Mouse (Mus musculus) layer of hippocampus, adult 9-11 months (tissue): Measurements from ENCODE around the gene Nfe2l1.
"Not testable (repeated sequence)": the region's sequence is repeated elsewhere in the genome, so short reads cannot be mapped to it uniquely, and the experiment has no call there.

ENCODE experiments used
- DNase-seq: peaks from one replicate; pipeline ENCODE4 v3.0.0; 2022

Gene Nfe2l1

GRCm38 (mm10) chr11:96816494-96816893, 13.3 kb downstream of the Nfe2l1 start:
- DNase-seq: no peak

DNA sequence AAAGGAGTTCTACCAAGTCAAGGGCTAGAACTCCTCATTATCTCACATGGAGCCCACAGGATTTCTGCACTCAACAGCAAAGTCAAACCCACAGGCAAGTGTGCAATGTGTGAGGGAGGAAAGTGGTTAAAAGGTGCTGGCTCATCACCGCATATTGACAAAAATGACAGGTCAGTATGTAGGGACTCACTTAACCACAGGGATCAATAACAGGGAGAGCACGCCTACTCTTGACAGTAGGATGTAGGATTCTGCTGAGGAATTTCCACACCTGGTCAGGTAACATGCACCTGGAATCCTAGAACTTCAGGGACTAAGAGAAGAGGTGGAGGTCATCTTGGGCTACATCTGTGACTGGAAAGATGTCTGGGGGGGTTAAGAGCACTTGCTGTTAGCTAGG, 13.9 kb downstream of the Nfe2l1 start:
- DNase-seq: no peak

- no peak for DNase-seq
Measured at GRCm38 (mm10) chr11:96814443-96814842, 15.3 kb downstream of the Nfe2l1 start.

- DNase-seq: no peak
Measured at GRCm38 (mm10) chr11:96813920-96814319, 15.8 kb downstream of the Nfe2l1 start.

DNA sequence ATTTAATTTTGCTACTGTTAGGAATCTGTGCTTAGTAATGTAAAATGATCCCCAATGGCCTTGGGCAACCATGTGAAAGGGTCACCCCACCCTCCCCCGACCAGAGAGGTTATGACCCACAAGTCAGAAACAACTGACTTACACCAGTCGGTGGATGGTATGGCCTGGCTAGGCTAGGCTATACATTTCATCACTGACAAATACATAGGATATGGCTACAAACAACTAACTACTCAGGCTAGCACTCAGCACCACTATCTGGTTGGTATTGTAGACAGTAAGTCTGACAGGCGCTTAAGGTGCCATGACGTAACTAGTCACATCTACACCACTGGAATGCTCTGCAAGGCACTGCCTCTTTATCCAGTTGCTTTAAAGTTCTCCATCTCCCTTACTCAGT, 16.3 kb downstream of the Nfe2l1 start:
- DNase-seq: no peak

- not testable (repeated sequence) for DNase-seq
Measured at GRCm38 (mm10) chr11:96811188-96811587, 18.6 kb downstream of the Nfe2l1 start.

DNA sequence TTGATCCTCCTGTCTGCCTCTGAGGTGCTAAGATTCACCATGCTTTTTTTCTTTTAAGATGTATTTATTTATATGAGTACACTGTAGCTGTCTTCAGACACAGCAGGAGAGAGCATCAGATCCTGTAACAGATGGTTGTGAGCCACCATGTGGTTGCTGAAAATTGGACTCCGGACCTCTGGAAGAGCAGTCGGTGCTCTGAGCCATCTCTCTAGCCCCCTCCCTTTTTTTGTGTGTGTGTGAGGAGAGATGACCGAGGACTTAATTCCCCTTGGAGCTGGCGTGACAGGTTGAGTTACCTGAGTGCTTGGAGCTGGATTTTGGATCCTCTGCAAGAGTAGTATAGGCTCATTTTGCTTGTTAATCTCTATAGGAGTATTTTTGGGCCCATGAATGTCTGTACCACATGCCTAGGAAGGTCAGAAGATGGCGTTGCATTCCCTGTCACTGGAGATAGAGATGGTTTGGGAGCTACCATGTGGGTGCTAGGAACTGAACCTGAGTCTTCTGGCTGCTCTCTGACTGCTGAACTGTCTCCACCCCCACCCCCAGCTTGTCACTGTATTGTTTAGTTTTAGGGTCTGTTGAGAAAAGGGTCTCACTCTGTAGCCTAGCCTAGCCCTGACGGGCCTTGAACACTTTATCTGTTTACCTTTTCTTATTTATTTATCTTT, 20.1 kb downstream of the Nfe2l1 start:
- no peak for DNase-seq

DNA sequence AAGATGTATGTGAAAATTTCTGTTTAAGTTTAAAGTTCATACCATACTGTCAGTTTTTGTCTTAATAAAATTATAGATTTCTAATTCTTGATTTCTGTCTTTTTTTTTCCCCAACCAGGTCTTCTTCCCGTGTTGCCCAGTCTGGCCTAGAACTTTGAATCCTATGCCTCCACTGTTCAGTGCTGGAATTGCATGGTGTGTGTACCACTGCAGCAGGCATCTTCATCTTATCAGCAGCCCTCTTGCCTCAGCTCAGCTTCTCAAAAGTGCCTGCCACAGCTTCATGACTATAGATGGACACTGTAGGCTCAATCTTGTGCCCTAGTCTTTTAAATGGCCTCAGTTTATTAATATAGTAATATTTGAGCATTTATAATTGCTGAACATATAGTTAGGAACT, 21.7 kb downstream of the Nfe2l1 start:
- no peak for DNase-seq

DNA sequence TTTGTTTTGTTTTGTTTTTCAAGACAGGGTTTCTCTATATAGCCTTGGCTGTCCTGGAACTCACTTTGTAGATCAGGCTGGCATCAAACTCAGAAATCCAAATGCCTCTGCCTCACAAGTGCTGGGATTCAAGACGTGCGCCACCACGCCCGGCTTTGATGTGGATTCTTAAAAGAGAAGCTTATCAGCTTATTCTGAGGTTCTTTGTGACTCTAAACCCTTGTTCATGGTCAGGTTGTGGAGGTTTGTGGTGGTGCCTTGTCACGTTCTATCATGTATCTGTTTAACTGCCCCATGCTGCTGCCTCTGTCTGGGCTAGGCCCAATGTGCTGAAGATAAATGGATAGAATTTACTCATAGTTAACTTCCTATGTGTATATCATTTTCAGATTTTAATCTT, 24.2 kb downstream of the Nfe2l1 start:
- no peak for DNase-seq

DNA sequence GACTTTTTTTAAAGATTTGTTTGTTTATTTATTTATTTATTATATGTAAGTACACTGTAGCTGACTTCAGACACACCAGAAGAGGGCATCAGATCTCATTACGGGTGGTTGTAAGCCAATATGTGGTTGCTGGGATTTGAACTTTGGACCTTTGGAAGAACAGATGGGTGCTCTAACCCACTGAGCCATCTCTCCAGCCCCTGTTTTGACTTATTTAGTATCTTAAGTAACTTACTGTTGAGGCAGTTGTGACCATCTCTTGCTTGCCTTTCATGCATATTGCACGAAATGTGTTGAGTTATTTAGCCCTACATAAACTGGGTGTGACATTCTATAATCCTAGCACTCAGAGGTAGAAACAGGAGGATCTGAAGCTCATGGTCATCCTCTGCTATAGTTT, 30.3 kb downstream of the Nfe2l1 start:
- DNase-seq: no peak

- no peak for DNase-seq
Measured at GRCm38 (mm10) chr11:96796586-96796985, 33.2 kb downstream of the Nfe2l1 start.

GRCm38 (mm10) chr11:96796081-96796480, 33.7 kb downstream of the Nfe2l1 start:
- DNase-seq: no peak

GRCm38 (mm10) chr11:96795491-96795890, 34.3 kb downstream of the Nfe2l1 start:
- DNase-seq: no peak

DNA sequence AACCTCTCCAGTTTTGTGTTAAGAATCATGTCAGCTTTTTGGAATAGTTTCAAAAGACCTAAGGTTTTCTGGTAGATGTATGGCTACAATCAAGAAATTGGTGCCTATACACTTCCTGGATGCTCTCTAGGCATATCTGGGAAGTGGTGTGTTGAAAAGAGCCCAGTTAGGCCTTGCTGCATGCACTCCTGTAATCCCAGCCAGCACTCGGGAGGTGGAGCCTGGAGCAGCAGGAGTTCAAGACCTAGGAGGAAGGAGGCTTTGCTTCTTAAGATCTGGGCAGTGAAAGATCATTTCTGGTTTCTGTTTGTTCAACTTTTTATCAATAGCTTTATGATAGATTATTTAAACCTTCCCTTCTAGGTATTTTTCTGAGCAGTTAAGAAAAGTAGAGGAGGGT, 39.1 kb downstream of the Nfe2l1 start:
- no peak for DNase-seq

DNA sequence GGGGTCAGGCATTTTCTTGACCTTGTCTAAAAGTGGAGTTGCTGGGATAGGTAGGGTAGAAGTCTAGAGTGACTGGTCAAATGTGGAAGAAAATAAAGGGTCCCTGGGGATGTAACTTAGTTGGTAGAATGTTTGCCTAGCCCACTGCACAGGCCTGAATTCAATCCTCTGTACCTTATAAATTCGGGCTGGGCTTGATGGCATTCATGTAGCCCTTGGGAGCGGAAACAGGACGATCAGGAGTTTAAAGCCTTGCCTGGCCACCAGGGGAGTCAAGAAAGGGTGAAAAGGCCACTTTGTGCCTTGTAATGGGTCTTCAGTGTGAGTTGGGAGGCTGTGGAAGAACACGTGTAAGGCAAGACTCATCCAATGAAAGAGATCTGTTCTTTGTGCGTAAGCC, 39.8 kb downstream of the Nfe2l1 start:
- no peak for DNase-seq

- DNase-seq: peak; percentile 91
Measured at GRCm38 (mm10) chr11:96788871-96789795, 40.6 kb downstream of the Nfe2l1 start, which contains the start of gene Cbx1. Gene Cbx1, plus strand, starts transcription at chr11:96789127.

DNA sequence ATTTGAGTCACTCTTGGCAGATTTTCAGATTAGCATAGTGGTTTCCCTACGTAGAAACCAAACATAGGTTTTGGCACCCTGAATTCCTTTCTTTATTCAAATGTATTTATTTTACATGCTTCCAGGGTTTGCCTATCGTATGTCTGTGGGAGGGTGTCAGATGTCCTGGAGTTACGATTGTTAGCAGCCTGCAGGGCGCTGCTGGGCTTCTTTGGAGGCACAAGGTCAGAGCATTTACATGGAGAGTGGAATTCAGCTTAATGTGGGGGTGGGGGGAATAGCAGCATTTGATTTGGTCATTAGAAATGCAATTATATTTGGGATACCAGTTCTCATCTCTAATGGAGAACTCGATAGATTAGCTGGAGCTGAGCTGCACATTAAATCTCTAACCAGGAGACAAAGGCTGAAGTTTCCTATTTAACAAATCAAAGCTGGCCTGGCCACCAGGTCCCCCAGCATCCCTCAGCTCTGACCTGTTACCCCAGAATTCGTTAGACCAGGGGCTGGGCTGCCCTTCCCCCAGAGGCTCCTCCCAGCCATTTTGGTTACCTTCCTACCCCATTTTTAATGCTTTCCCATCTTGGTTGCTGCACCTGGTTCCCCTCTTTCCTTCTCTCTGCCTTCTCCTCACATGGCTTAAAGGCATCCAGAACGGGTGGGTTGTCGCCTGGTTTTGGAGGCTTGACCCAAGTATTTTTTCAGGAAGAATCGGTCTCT, 42.9 kb downstream of the Nfe2l1 start:
- no peak for DNase-seq

- not testable (repeated sequence) for DNase-seq
Measured at GRCm38 (mm10) chr11:96784847-96785246, 44.9 kb downstream of the Nfe2l1 start.

- DNase-seq: no peak
Measured at GRCm38 (mm10) chr11:96781425-96781824, 48.3 kb downstream of the Nfe2l1 start.

DNA sequence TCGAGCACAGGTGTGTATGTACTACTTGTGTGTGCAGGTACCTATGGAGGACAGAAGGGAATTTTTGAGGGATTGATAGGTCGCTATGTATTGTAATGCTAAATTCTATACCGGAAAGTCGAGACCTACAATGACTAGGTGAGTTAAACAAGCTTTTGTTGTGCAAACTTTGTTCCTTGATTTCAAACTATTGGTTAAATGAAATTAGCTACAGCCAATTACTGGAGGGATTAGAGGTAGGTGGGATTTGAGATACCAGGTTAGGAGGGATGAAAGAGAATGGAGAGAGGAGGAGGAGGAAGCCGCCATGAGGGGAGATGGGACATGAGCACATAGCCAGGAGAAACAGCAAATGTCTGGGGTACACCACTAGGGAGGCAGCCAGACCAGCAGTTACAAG, 49.5 kb downstream of the Nfe2l1 start:
- no peak for DNase-seq

GRCm38 (mm10) chr11:96778061-96778627, 51.6 kb downstream of the Nfe2l1 start:
- DNase-seq: not testable (repeated sequence)

DNA sequence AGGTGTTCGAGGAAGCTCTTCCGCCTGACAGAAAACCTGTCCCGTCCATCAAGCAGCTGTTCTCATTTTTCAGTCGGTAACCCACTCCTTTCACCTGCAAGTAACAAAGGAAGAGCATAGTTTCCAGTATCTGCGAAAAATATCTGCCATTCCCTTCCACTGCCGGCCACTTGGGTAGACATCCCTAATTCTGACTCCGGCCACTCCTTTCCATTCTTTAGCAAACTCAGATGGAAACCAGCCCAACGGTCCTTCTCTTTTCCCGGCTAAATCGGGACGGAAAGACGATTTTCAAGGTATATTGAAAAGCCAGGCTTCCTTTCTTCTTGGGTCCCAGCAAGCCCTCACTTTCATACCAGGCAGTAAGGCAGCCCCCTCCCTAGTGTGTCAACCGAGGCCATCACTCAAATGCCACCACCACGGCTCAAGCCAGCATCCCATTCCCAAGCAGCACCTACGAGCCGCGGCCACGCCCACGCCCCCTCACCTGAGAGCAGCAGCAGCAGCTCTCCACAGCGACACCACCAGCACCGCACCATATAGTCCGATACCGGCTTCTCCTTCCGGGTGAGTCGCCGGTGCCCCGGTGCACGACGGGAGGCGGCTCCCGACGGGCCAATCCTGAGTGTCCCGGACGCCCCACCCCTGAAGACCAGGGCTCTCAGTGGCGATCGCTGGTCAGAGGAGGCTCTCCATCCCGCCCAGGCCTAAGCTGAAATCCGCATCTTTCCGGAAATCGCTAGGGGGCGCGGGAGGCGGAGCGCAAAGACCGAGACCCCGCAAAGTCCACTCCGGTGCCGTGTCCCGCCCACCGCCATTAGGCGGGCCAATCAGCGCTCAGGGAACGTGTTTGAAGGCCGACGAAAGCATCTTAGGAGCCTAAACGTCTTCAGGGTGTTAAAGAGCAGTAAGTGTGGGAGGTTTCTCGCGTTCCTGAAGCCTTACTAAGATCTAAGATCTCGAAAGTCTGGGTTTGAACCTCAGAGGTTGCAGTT, 52.5 kb downstream of the Nfe2l1 start, which contains the start of gene Snx11:
Snx11 (minus strand) TSS at position 592 of the 995 bp plus-strand sequence.
- peak; percentile 99 for DNase-seq
